Mouse (Mus musculus) liver, postnatal 0 days (tissue): Measurements from ENCODE around the gene R3hcc1l. TPM values are rescaled to one million over a fixed set of nuclear protein-coding genes. Genes with fewer than 3 reads are reported as not detected.

ENCODE experiments used
- ATAC-seq: fragments of 200-750 bp; cut with Nextera tagmentation; 2 replicates; pipeline ENCODE4 v1.8.0; 2017; ENCODE audit warnings: mild to moderate bottlenecking, moderate library complexity
- DNase-seq: peaks from one replicate; pipeline ENCODE4 v3.0.0-alpha.2; 2016
- H3K27ac ChIP-seq: fragments of 300-500 bp; sonication (generic); 2 replicates; pipeline ENCODE4 v1.5.1; 2014; ENCODE audit warnings: antibody characterized with exemption, moderate library complexity, mild to moderate bottlenecking, low read depth
- H3K27me3 ChIP-seq: fragments of 300-500 bp; sonication (generic); 2 replicates; pipeline ENCODE4 v1.6.1; 2014; ENCODE audit warnings: low read length, control low read depth, mixed read lengths; ENCODE audit not compliant: insufficient read depth
- H3K36me3 ChIP-seq: fragments of 300-500 bp; sonication (generic); replicated peaks from 2 replicates; pipeline ENCODE4 v1.6.1; 2014; ENCODE audit warnings: mild to moderate bottlenecking, control low read depth, low read length, moderate library complexity, mixed read lengths; ENCODE audit not compliant: insufficient read depth
- H3K4me1 ChIP-seq: fragments of 300-500 bp; sonication (generic); 2 replicates; pipeline ENCODE4 v1.6.1; 2014; ENCODE audit warnings: antibody characterized with exemption, mild to moderate bottlenecking, control low read depth; ENCODE audit not compliant: insufficient read depth
- H3K4me2 ChIP-seq: fragments of 300-500 bp; sonication (generic); 2 replicates; pipeline ENCODE4 v1.6.1; 2014; ENCODE audit warnings: low read depth, mild to moderate bottlenecking, low read length, moderate library complexity, mixed read lengths
- H3K4me3 ChIP-seq: fragments of 300-500 bp; sonication (generic); 2 replicates; pipeline ENCODE4 v1.5.1; 2014; ENCODE audit warnings: low read depth, low read length
- H3K9ac ChIP-seq: fragments of 300-500 bp; sonication (generic); replicated peaks from 2 replicates; pipeline ENCODE4 v1.6.1; 2014; ENCODE audit warnings: mild to moderate bottlenecking, moderate library complexity
- H3K9me3 ChIP-seq: fragments of 300-500 bp; sonication (generic); 2 replicates; pipeline ENCODE4 v1.6.1; 2016; ENCODE audit warnings: mild to moderate bottlenecking, control low read depth, low read length, mixed read lengths
- CTCF ChIP-seq: sonication (generic); IDR thresholded peaks from 2 replicates; pipeline ENCODE4 v1.5.1; 2016; ENCODE audit warnings: antibody characterized with exemption, low read depth
- EP300 ChIP-seq: IDR thresholded peaks from 2 replicates; pipeline ENCODE4 v1.6.1; 2016; ENCODE audit warnings: antibody characterized with exemption, low read depth, mild to moderate bottlenecking
- WGBS: fragments of 180-500 bp; shearing (Covaris S2); extraction: QIAGEN DNeasy Blood & Tissue Kit; methylation state at CpG from one replicate; pipeline ENCODE4 v1.1.7; 2014; ENCODE audit not compliant: insufficient replicate concordance; 5-methylcytosine and 5-hydroxymethylcytosine counted together
- polyA plus RNA-seq: library from polyadenylated mRNA; unstranded; fragments of >200 nt; fragmentation: Nextera tagmentation; extraction: Ambion mirVana; gene quantifications from 2 replicates; pipeline ENCODE4 v1.2.1, GENCODE M21; 2015

R3hcc1l gene
- polyA plus RNA-seq, 1 experiment from 2014 or later: 7.5 TPM

GRCm38 (mm10) chr19:42576856-42577255 lies 58.3 kb downstream of the R3hcc1l start:
- Histone ChIP-seq H3K4me1 (peaks cover 1% of the 10 kb centered on the region; the same call in 1 of the 2 replicates), H3K9ac (no peak overlapping the region), H3K27me3 (no peaks in the 10 kb centered on the region), H3K9me3 (no peaks in the 10 kb centered on the region), H3K27ac (no peak overlapping the region), H3K36me3 (no peaks in the 10 kb centered on the region), H3K4me3 (no peak overlapping the region), H3K4me2 (no peak overlapping the region)
- TF ChIP-seq EP300: no peak
- no peak for TF ChIP-seq CTCF
- DNase-seq (no peak), ATAC-seq (no peak)
- WGBS: no CpG with 5 or more reads among the region's 1 CpGs

GRCm38 (mm10) chr19:42578631-42579030 lies 60.1 kb downstream of the R3hcc1l start:
- Histone ChIP-seq H3K9ac (no peak overlapping the region), H3K9me3 (no peaks in the 10 kb centered on the region), H3K27ac (no peak overlapping the region), H3K4me3 (no peak overlapping the region), H3K4me2 (no peak overlapping the region), H3K4me1 (no peaks in the 10 kb centered on the region), H3K27me3 (no peaks in the 10 kb centered on the region), H3K36me3 (peaks cover 7% of the 10 kb centered on the region)
- ATAC-seq (no peak), DNase-seq (no peak)
- 86% methylated on average over 4 of the region's 4 CpGs for WGBS
- TF ChIP-seq CTCF (no peak), EP300 (no peak)

GRCm38 (mm10) chr19:42580701-42581100 lies 62.1 kb downstream of the R3hcc1l start:
- TF ChIP-seq EP300: no peak
- no peak for TF ChIP-seq CTCF
- no peak overlapping the region for H3K4me2 ChIP-seq
- H3K36me3 ChIP-seq: peaks cover 15% of the 10 kb centered on the region
- no peak overlapping the region for H3K4me3 ChIP-seq
- WGBS: 58% methylated on average over 4 of the region's 4 CpGs
- no peaks in the 10 kb centered on the region for H3K4me1 ChIP-seq
- H3K9me3 ChIP-seq: no peaks in the 10 kb centered on the region
- no peak for DNase-seq
- ATAC-seq: peak; percentile 43; the same call in 1 of the 2 replicates
- H3K9ac ChIP-seq: no peak overlapping the region
- no peaks in the 10 kb centered on the region for H3K27me3 ChIP-seq
- H3K27ac ChIP-seq: no peak overlapping the region

GRCm38 (mm10) chr19:42582811-42583370 lies 64.3 kb downstream of the R3hcc1l start:
- H3K27ac ChIP-seq: no peak overlapping the region
- H3K9ac ChIP-seq: no peak overlapping the region
- WGBS: 77% methylated on average over 13 of the region's 13 CpGs
- no peak overlapping the region for H3K4me3 ChIP-seq
- no peak overlapping the region for H3K4me2 ChIP-seq
- no peaks in the 10 kb centered on the region for H3K4me1 ChIP-seq
- H3K9me3 ChIP-seq: no peaks in the 10 kb centered on the region
- TF ChIP-seq EP300: no peak
- no peak for TF ChIP-seq CTCF
- peaks cover 19% of the 10 kb centered on the region for H3K36me3 ChIP-seq
- DNase-seq: no peak
- ATAC-seq: no peak
- no peaks in the 10 kb centered on the region for H3K27me3 ChIP-seq

- peaks cover 26% of the 10 kb centered on the region for H3K36me3 ChIP-seq
- ATAC-seq (no peak), DNase-seq (no peak)
- no peak overlapping the region for H3K4me3 ChIP-seq
- no peaks in the 10 kb centered on the region for H3K9me3 ChIP-seq
- H3K27me3 ChIP-seq: no peaks in the 10 kb centered on the region
- H3K4me1 ChIP-seq: no peaks in the 10 kb centered on the region
- H3K27ac ChIP-seq: no peak overlapping the region
- no peak overlapping the region for H3K9ac ChIP-seq
- TF ChIP-seq EP300 (no peak), CTCF (no peak)
- H3K4me2 ChIP-seq: peak overlapping the region; percentile 8; the same call in 1 of the 2 replicates
- 78% methylated on average over 5 of the region's 5 CpGs for WGBS
Observed at GRCm38 (mm10) chr19:42583677-42584076, 65.1 kb downstream of the R3hcc1l start.

GRCm38 (mm10) chr19:42584188-42584587 lies 65.6 kb downstream of the R3hcc1l start:
- 86% methylated on average over 3 of the region's 3 CpGs for WGBS
- DNase-seq: no peak

GRCm38 (mm10) chr19:42587704-42588103 lies 69.1 kb downstream of the R3hcc1l start:
- Histone ChIP-seq H3K27ac (no peak overlapping the region), H3K4me1 (no peaks in the 10 kb centered on the region), H3K9ac (no peak overlapping the region), H3K4me3 (no peak overlapping the region), H3K36me3 (peaks cover 52% of the 10 kb centered on the region), H3K9me3 (no peaks in the 10 kb centered on the region), H3K4me2 (no peak overlapping the region), H3K27me3 (no peaks in the 10 kb centered on the region)
- DNase-seq: no peak
- TF ChIP-seq CTCF: no peak
- TF ChIP-seq EP300: no peak
- ATAC-seq: no peak
- WGBS: 77% methylated on average over 2 of the region's 2 CpGs

More at GRCm38 (mm10) chr19:42584188-42584587, 65.6 kb downstream of the R3hcc1l start:
- H3K9ac ChIP-seq: no peak overlapping the region
- H3K36me3 ChIP-seq: peaks cover 27% of the 10 kb centered on the region
- no peak for ATAC-seq
- no peak overlapping the region for H3K4me2 ChIP-seq
- H3K9me3 ChIP-seq: no peaks in the 10 kb centered on the region
- H3K4me1 ChIP-seq: no peaks in the 10 kb centered on the region
- H3K27ac ChIP-seq: no peak overlapping the region
- H3K27me3 ChIP-seq: no peaks in the 10 kb centered on the region
- no peak for TF ChIP-seq CTCF
- no peak for TF ChIP-seq EP300
- no peak overlapping the region for H3K4me3 ChIP-seq
